Mouse (Mus musculus) MEL-GATA-1-ER (cell line): ENCODE results near the gene Tra2b.
A peak's percentile ranks its signal among the peaks of the same experiment; 100 is the strongest.
"Not testable (repeated sequence)": the region's sequence is repeated elsewhere in the genome, so short reads cannot be mapped to it uniquely, and the experiment has no call there.

ENCODE experiments used
- DNase-seq: peaks from one replicate; pipeline ENCODE4 v3.0.0-alpha.2; 2012; ENCODE audit warnings: low read depth; ENCODE audit errors: extremely low read depth

The Tra2b gene

GRCm38 (mm10) chr16:22265849-22266376, at the start of gene Tra2b:
Gene Tra2b, minus strand, starts transcription at chr16:22266005.
- peak; percentile 83 for DNase-seq

DNA sequence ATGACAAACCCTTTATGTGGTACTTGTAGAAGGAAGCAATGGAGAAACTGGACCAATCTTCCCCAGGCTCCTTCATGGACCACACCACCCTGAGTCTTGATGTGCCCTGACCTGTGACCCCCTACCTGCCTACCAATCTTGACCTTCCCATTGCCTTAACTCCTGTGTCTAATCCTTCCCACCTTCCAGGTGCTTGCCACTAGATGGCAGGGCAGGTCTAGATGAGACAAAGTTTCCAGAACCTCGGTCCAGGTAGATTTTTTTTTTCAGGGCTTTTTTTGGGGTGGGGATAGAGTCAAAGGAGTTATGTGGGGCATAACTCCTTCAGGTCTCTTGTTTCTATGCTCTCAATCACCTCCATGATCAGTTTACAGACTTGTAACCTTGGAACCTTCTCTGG, 44.8 kb upstream of the Tra2b start:
- DNase-seq = no peak

DNA sequence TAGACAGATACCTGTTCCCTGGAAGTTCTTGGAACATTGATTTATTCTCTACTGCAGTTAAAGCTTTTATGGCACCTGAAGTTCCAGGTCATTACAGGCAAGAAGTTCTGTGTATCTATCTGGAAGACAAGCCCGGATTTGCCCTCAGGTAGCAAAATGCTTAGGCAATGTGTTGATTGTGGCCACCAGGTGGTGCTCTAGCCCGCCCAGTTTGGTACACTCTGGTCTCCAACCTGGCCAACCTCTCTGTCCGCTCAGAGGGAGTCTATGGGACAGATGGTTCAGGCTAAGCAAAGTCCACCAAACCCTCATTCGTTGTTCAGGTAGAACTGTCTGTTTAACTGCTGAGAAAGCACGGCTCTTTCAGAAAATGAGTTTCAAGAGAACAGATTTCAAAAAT, 36.8 kb upstream of the Tra2b start:
- peak; percentile 13 for DNase-seq

- DNase-seq = no peak
Measured at GRCm38 (mm10) chr16:22301378-22301777, 35.6 kb upstream of the Tra2b start.

DNA sequence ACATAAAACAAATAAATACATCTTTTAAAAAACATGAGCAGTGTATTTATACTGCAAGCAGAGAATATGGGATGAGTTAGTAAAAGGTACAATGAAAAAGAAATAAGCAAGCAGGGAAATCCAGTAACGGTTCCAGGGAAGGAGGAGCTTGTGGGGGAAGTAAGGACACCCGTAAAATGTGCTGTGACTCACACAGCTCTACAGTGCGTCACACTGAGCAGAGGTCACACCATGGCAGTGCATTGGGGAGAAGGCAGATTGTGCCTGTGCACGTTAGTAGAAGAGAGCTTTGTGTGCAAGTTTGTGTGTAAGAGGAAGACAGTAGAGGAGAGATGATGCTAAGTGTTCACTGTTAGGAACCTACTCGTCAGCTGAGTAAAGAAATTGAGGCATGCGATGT, 31.1 kb upstream of the Tra2b start:
- no peak for DNase-seq

DNA sequence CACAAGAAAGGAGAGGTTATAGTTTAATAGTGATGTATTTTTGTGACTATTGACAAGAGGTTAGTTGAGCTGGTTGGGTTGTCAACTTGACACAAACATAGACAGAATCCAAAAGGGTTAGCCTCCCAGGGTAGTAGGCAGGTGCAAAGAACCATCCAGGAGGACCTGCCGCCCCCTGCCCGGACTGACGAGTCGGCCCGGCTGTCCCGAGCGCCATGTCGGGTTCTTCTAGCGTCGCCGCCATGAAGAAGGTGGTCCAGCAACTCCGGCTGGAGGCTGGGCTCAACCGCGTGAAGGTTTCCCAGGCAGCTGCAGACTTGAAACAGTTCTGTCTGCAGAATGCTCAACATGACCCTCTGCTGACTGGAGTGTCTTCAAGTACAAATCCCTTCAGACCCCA, 29.0 kb upstream of the Tra2b start:
- DNase-seq = not testable (repeated sequence)

- DNase-seq = no peak
Measured at GRCm38 (mm10) chr16:22293600-22293999, 27.8 kb upstream of the Tra2b start.

DNA sequence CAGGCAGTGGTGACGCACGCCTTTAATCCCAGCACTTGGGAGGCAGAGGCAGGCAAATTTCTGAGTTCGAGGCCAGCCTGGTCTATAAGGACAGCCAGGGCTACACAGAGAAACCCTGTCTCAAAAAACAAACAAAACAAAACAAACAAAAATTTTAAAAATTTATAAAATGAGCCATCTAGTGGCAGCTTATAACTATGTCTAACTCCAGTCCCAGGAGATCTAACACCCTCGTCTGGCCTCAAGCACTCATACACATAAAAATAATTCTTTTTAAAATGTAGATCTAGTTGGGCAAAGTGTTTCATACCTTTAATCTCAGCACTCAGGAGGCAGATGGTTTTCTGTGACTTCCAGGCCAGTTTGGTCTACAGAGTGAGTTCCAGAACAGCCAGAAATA, 26.6 kb upstream of the Tra2b start:
- no peak for DNase-seq

DNA sequence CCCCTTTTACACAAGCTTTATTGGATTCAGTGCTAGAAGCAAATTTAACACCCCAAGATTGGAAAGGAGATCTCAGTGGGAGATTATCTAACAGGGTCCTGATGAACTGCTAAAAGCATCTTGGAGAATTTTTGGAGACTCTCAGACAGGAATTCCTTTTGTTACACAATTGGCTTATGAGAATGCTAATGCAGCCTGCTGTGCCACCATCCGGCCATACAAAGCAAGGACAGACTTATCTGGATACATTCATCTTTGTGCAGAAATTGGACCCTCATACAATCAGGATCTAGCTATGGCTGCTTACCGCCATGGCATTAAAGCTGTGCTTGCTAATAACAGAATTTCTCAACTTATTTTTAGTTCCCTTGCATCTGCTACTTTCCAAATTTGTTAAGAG, 23.8 kb upstream of the Tra2b start:
- no peak for DNase-seq

GRCm38 (mm10) chr16:22286996-22287395, 21.2 kb upstream of the Tra2b start:
- DNase-seq = no peak

GRCm38 (mm10) chr16:22276536-22276935, 10.7 kb upstream of the Tra2b start:
- no peak for DNase-seq

DNA sequence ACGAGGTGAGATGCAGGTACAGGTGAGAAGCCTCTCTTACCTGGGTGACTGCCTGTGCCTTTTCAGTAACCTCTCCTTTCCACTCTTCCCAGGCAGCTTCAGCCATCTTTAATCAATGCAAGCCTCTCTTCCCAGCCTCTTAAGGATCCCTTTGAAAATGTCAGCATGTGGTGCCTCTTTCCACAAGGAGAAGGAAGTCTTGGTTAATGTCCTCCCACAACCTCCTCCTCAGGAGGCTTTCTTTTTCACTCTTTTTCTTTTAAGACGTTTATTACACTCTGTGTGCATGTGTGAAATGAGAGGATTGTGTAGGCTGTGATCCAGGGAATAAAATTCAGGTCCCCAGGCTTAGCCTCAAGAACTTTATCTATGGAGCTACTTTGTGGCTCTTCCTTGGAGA, 9.3 kb upstream of the Tra2b start:
- no peak for DNase-seq

- DNase-seq = no peak
Measured at GRCm38 (mm10) chr16:22270491-22270890, 4.7 kb upstream of the Tra2b start.

DNA sequence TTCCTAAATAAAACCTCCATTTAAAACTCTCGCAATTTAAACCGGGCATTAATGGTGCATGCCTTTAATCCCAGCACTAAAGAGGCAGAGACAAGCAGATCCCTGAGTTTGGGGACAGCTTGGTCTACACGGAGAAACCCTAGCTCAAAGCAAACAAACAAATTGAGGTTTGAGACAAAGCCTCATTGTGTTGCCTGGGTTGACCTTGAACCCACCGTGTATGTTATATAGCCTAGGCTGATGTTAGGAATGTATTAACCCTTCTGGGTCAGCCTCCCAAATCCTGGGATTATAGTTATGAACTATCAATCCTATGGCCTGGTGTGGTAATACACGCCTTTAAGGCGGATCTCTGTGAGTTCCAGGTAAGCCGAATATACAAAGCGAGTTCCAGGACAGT, 579 bp upstream of the Tra2b start:
- no peak for DNase-seq

- DNase-seq = no peak
Measured at GRCm38 (mm10) chr16:22264962-22265848, 600 bp downstream of the Tra2b start.

DNA sequence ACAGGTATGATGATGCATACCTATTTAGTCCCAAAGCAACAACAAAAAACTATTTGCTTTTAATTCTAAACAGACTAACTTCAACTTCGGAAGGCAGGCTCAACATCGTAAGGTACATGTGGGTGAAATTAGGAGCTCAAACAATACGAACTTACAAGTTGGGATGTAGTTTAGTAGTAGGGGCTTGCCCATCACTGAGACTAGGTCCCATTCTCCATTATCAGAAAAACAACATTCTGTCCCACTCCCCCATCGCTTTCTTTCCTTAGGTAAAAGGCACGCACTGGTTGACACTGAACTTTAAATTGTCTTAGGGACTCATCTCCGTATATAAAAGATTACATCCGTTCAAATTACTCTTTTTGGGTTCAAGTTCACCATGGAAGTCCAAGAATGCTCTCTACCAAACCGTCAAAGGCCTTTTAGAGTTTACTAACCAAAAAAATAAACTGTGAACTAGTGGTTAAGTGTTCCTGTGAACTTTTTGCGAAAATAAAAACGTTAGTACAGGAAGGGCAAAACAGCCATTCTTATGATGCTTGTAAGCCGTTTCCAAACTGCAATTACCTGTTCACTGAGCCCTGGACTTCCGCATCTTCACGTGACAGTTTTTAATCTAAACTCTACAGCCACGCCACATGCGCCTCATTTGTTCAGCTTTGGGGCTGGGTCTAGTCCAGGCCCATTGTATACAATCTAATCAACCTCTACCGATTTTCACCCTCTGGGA, 1.4 kb downstream of the Tra2b start:
- peak; percentile 58 for DNase-seq

GRCm38 (mm10) chr16:22263124-22263523, 2.7 kb downstream of the Tra2b start:
- no peak for DNase-seq

- no peak for DNase-seq
Measured at GRCm38 (mm10) chr16:22261563-22261962, 4.2 kb downstream of the Tra2b start.

- DNase-seq = no peak
Measured at GRCm38 (mm10) chr16:22260423-22261143, 5.2 kb downstream of the Tra2b start.

DNA sequence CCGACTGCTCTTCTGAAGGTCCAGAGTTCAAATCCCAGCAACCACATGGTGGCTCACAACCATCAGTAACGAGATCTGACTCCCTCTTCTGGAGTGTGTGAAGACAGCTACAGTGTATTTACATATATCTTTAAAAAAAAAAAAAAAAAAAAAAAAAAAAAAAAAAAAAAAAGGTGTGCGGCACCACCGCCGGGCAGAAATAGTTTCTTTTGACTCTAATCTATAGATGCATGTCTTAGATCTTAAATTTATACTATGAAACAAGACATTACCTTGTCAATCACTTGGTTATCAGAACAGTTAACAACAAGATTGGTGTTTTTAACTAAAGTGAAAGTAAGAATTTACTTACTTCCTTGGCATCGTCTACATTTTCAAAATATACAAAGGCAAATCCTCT, 13.6 kb downstream of the Tra2b start:
- DNase-seq = not testable (repeated sequence)

DNA sequence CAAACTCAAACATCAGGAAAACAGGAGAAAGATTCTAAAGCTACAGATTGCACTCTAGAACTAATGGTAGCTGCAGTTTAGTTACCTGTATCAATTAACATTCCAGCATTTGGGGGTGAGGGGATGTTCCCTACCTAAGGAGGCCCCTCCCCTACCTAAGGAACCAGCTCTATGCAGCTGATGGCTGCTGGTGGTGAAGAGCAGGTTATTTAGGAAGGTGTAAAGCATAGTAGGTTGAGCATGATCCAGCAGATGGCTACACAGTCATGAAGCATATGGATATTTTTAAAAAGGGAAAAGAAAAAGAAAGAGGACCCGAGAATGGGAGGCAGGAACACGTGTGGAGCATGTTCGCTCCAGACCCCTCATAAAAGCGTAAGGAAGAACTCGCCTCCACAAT, 15.5 kb downstream of the Tra2b start:
- no peak for DNase-seq

DNA sequence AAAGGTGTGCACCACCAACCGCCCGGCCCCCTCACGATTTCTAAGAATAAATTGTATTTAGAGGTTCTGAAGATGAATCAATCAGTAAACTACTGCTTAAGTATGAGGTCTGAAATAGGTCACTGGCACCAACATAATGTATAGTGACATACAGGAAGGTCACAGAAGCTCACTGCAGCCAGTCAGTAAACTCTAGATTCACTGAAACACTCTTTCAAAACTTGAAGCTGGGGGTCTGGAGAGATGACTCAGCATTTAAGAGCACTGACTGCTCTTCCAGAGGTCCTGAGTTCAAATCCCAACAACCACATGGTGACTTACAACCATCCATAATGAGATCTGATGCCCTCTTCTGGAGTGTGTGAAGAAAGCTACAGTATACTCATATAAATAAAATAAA, 16.1 kb downstream of the Tra2b start:
- DNase-seq = no peak
